ENCODE assay signal across 22 mouse cellular contexts in the genomic region with DNA sequence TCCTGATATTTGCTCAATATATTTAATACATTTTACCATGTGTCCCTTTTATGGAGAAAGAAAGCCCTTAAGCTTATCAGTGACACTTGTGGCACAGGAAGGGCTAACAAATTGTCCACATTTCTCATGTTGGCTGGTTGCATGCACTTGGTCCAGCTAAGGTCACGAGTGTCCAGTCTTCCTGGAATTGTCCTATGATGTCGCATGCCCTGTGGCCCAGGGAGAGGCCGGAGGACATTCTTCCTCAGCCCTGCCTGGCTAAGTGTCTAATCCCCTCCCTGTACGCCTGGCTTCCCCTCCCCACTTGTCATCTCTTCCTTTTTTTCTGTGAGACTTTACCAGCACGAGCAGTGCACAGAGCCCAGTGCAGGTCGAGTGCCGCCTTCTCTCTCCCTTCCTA. TPM values are rescaled to one million over a fixed set of nuclear protein-coding genes. Genes with fewer than 3 reads are reported as not detected.
DNase-seq lines count a peak whose midpoint lies in the region; ATAC-seq lines count a peak whose summit lies in the region.
"Had no signal": no experiment of that assay in that cellular context is flagged by ENCODE, and none has a peak within 500 bp of the region (broad histone marks: within the 10 kb centered on the region; RNA-seq: fewer than 3 reads in every experiment).

No protein-coding gene starts in this region.

- peaks cover 9% of the 10 kb centered on the region; the same call in 1 of the 2 replicates for H3K36me3 ChIP-seq in kidney, embryonic 15.5 days
- H3K36me3 ChIP-seq in heart, embryonic 13.5 days = 0 out of 2 replicates have a peak, but pooled peaks cover 4% of the 10 kb centered on the region
- H3K36me3 ChIP-seq: liver, embryonic 15.5 days; midbrain, embryonic 15.5 days had no signal

- ATAC-seq in kidney, embryonic 15.5 days (replicated peaks; ENCODE audit: low FRiP score) = no peak
- no peak for ATAC-seq in heart, embryonic 13.5 days (ENCODE audit: extremely low read depth, insufficient number of reproducible peaks, low FRiP score, low TSS enrichment)
- ATAC-seq: intestine, embryonic 16.5 days; midbrain, embryonic 15.5 days had no signal

- DNase-seq in adrenal gland, adult 2 months = peak; percentile 39
- DNase-seq in adrenal gland, adult 18-20 months (ENCODE audit: low spot score in 2 of 2) = no peak
- DNase-seq in kidney, adult 8-10 months = peak; percentile 38 to 52
- peak; percentile 39 to 72 for DNase-seq in kidney, postnatal 25 days
- DNase-seq in urinary bladder, postnatal 14 days (ENCODE audit: low spot score) = no peak
- no peak for DNase-seq in layer of hippocampus, adult 9-10 months (ENCODE audit: low spot score)
- DNase-seq: cerebellum, postnatal 14 days; layer of hippocampus, adult 9-11 months; right cerebral cortex, adult 18-20 months; spleen, adult 18-20 months had no signal

- H3K9me3 ChIP-seq in kidney, embryonic 15.5 days (replicated peaks) = no peaks in the 10 kb centered on the region
- no peaks in the 10 kb centered on the region for H3K9me3 ChIP-seq in heart, embryonic 13.5 days
- H3K9me3 ChIP-seq: hindbrain, embryonic 13.5 days; limb, embryonic 13.5 days; liver, embryonic 15.5 days; midbrain, embryonic 15.5 days had no signal

- no peak overlapping the region for H3K9ac ChIP-seq in kidney, embryonic 15.5 days
- no peak overlapping the region for H3K9ac ChIP-seq in heart, embryonic 13.5 days
- H3K9ac ChIP-seq: hindbrain, embryonic 13.5 days; limb, embryonic 13.5 days; liver, embryonic 15.5 days; midbrain, embryonic 15.5 days had no signal

- H3K27me3 ChIP-seq in kidney, embryonic 15.5 days = no peaks in the 10 kb centered on the region
- H3K27me3 ChIP-seq in heart, embryonic 13.5 days (replicated peaks) = no peaks in the 10 kb centered on the region
- H3K27me3 ChIP-seq: CH12.LX; hindbrain, embryonic 13.5 days; limb, embryonic 13.5 days; liver, embryonic 15.5 days; midbrain, embryonic 15.5 days had no signal

- H3K4me2 ChIP-seq in kidney, embryonic 15.5 days = no peak overlapping the region
- no peak overlapping the region for H3K4me2 ChIP-seq in heart, embryonic 13.5 days
- H3K4me2 ChIP-seq: hindbrain, embryonic 13.5 days; limb, embryonic 13.5 days; liver, embryonic 15.5 days; midbrain, embryonic 15.5 days had no signal

- 71% methylated on average over 7 of the region's 7 CpGs for WGBS in kidney, embryonic 15.5 days
- 15% methylated on average over 7 of the region's 7 CpGs for WGBS in heart, embryonic 13.5 days

- H3K4me3 ChIP-seq in kidney, embryonic 15.5 days (replicated peaks) = no peak overlapping the region
- H3K4me3 ChIP-seq in heart, embryonic 13.5 days = no peak overlapping the region
- H3K4me3 ChIP-seq: heart, adult 2 months; hindbrain, embryonic 13.5 days; limb, embryonic 13.5 days; liver, embryonic 15.5 days; midbrain, embryonic 15.5 days had no signal

- no peak overlapping the region for H3K27ac ChIP-seq in kidney, embryonic 15.5 days
- H3K27ac ChIP-seq in heart, embryonic 13.5 days (replicated peaks) = peak overlapping the region; percentile 29; the same call in 1 of the 2 replicates
- H3K27ac ChIP-seq: heart, adult 2 months; hindbrain, embryonic 13.5 days; limb, embryonic 13.5 days; liver, embryonic 15.5 days; midbrain, embryonic 15.5 days had no signal

- H3K4me1 ChIP-seq in kidney, embryonic 15.5 days = no peaks in the 10 kb centered on the region
- H3K4me1 ChIP-seq in heart, embryonic 13.5 days = peaks cover 14% of the 10 kb centered on the region
- H3K4me1 ChIP-seq: hindbrain, embryonic 13.5 days; limb, embryonic 13.5 days; liver, embryonic 15.5 days; midbrain, embryonic 15.5 days had no signal

RNA-seq across cellular contexts. Expression of a gene that starts 29.2 kb away (rescaled TPM):
- 10 to 100 TPM; 16.8 to 19.4 TPM for total RNA-seq in adrenal gland, adult 2 months (2021)
- polyA plus RNA-seq in adrenal gland, adult 2 months (2012; rRNA removed) = 4.8 and 6.5 TPM in 2 replicates
- total RNA-seq in adrenal gland, adult 18-20 months (2021) = 10 to 100 TPM; 13.6 to 15.4 TPM
- 17.1 and 19.8 TPM in 2 replicates for polyA plus RNA-seq in kidney, embryonic 15.5 days (2015; fragmentation: Nextera tagmentation; extraction: Ambion mirVana)
- polyA plus RNA-seq in heart, embryonic 13.5 days (2015; fragmentation: Nextera tagmentation; extraction: Ambion mirVana) = 6.0 and 7.4 TPM in 2 replicates

RNA-seq across cellular contexts. Expression of a gene that starts 38.3 kb away (rescaled TPM):
- not detected for total RNA-seq in adrenal gland, adult 2 months (2021)
- not detected in 2 replicates for polyA plus RNA-seq in adrenal gland, adult 2 months (2012; rRNA removed)
- not detected for total RNA-seq in adrenal gland, adult 18-20 months (2021)
- not detected in 2 replicates for polyA plus RNA-seq in kidney, embryonic 15.5 days (2015; fragmentation: Nextera tagmentation; extraction: Ambion mirVana)
- not detected in 2 replicates for polyA plus RNA-seq in heart, embryonic 13.5 days (2015; fragmentation: Nextera tagmentation; extraction: Ambion mirVana)
- total RNA-seq: gastrocnemius, adult 8-10 months; heart, adult 2 months had no signal
- polyA plus RNA-seq: forebrain, embryonic 11.5 days; hindbrain, embryonic 13.5 days; intestine, embryonic 16.5 days; limb, embryonic 13.5 days; liver, embryonic 15.5 days; stomach, embryonic 14.5 days had no signal

Comparison
In these comparisons a context has a peak if more than half of its experiments do, and no peak if none do; other contexts are left out.
1. DNase-seq: peak in adrenal gland, adult 2 months (single experiment), kidney, adult 8-10 months (2 of 2) and kidney, postnatal 25 days (2 of 2); none in adrenal gland, adult 18-20 months (0 of 2), urinary bladder, postnatal 14 days (single experiment) and layer of hippocampus, adult 9-10 months (single experiment).